Mouse (Mus musculus): ENCODE data around the gene Ica1.

- TF ChIP-seq POLR2A (IDR thresholded peaks at IDR 0.05; ENCODE audit: low read depth, low read length) (no peak), CTCF (IDR thresholded peaks at IDR 0.05; ENCODE audit: borderline replicate concordance, insufficient read depth, low read length) (no peak)
Observed at GRCm38 (mm10) chr6:8644703-8645102, 133.6 kb downstream of the Ica1 start.
